Mouse (Mus musculus) hindbrain, embryonic 14.5 days (tissue): ENCODE measurements around the gene Dpf3. TPM values are rescaled to one million over a fixed set of nuclear protein-coding genes. Genes with fewer than 3 reads are reported as not detected.

Source experiments
- ATAC-seq: fragments of 200-750 bp; cut with Nextera tagmentation; 2 replicates; pipeline ENCODE4 v1.8.0; 2017; ENCODE audit warnings: moderate number of reproducible peaks, mild to moderate bottlenecking, moderate TSS enrichment, moderate library complexity; ENCODE audit not compliant: low FRiP score
- DNase-seq: peaks from one replicate; pipeline ENCODE4 v3.0.0-alpha.2; 2015; ENCODE audit warnings: low spot score
- H3K27ac ChIP-seq: fragments of 300-500 bp; sonication (generic); 2 replicates; pipeline ENCODE4 v1.5.1; 2014; ENCODE audit warnings: mild to moderate bottlenecking, moderate library complexity
- H3K27me3 ChIP-seq: fragments of 300-500 bp; sonication (generic); 2 replicates; pipeline ENCODE4 v1.6.1; 2014; ENCODE audit warnings: mild to moderate bottlenecking, low read length, mixed read lengths; ENCODE audit not compliant: control insufficient read depth, insufficient read depth
- H3K36me3 ChIP-seq: fragments of 300-500 bp; sonication (generic); replicated peaks from 2 replicates; pipeline ENCODE4 v1.6.1; 2014; ENCODE audit not compliant: control insufficient read depth, insufficient read depth
- H3K4me1 ChIP-seq: fragments of 300-500 bp; sonication (generic); replicated peaks from 2 replicates; pipeline ENCODE4 v1.6.1; 2014; ENCODE audit warnings: antibody characterized with exemption, low read length, mixed read lengths; ENCODE audit not compliant: control insufficient read depth, insufficient read depth
- H3K4me2 ChIP-seq: fragments of 300-500 bp; sonication (generic); replicated peaks from 2 replicates; pipeline ENCODE4 v1.6.1; 2014; ENCODE audit warnings: mild to moderate bottlenecking, moderate library complexity
- H3K4me3 ChIP-seq: fragments of 300-500 bp; sonication (generic); replicated peaks from 2 replicates; pipeline ENCODE4 v1.5.1; 2014; ENCODE audit warnings: mild to moderate bottlenecking, low read length
- H3K9ac ChIP-seq: fragments of 300-500 bp; sonication (generic); 2 replicates; pipeline ENCODE4 v1.6.1; 2014
- H3K9me3 ChIP-seq: fragments of 300-500 bp; sonication (generic); 2 replicates; pipeline ENCODE4 v1.6.1; 2016; ENCODE audit warnings: low read length; ENCODE audit not compliant: control insufficient read depth
- WGBS: fragments of 180-500 bp; shearing (Covaris S2); extraction: QIAGEN DNeasy Blood & Tissue Kit; methylation state at CpG from one replicate; pipeline ENCODE4 v1.1.7; 2014; 5-methylcytosine and 5-hydroxymethylcytosine counted together
- polyA plus RNA-seq: library from polyadenylated mRNA; unstranded; fragments of >200 nt; fragmentation: Nextera tagmentation; extraction: Ambion mirVana; gene quantifications from 2 replicates; pipeline ENCODE4 v1.2.1, GENCODE M21; 2014

Gene Dpf3
- polyA plus RNA-seq, result 23.9 TPM in 2 replicates

- H3K4me3 ChIP-seq, result peak within 1 kb of the TSS; percentile 75
- ATAC-seq, result peak; percentile 93
- H3K9me3 ChIP-seq, result no peaks in the 10 kb centered on the region
- DNase-seq, result peak; percentile 93
- peaks cover 22% of the 10 kb centered on the region for H3K4me1 ChIP-seq
- WGBS, result under 1% methylated on average over 31 of the region's 31 CpGs
- no peaks in the 10 kb centered on the region for H3K27me3 ChIP-seq
- peak within 1 kb of the TSS; percentile 73 for H3K9ac ChIP-seq
- peak within 1 kb of the TSS; percentile 95 for H3K4me2 ChIP-seq
- no peaks in the 10 kb centered on the region for H3K36me3 ChIP-seq
- H3K27ac ChIP-seq, result peak within 1 kb of the TSS; percentile 89
Measured at GRCm38 (mm10) chr12:83487476-83487991, at the start of gene Dpf3. TSS of gene Dpf3 (minus strand) at chr12:83487716.

- no peak overlapping the region for H3K9ac ChIP-seq
- no peaks in the 10 kb centered on the region for H3K27me3 ChIP-seq
- no peaks in the 10 kb centered on the region for H3K9me3 ChIP-seq
- no peaks in the 10 kb centered on the region for H3K4me1 ChIP-seq
- H3K4me3 ChIP-seq, result no peak overlapping the region
- H3K36me3 ChIP-seq, result peaks cover 70% of the 10 kb centered on the region
- H3K4me2 ChIP-seq, result no peak overlapping the region
- ATAC-seq (peak; percentile 73), DNase-seq (peak; percentile 68)
- no peak overlapping the region for H3K27ac ChIP-seq
- WGBS, result 39% methylated on average over 9 of the region's 9 CpGs
Measured at GRCm38 (mm10) chr12:83536039-83536438, 48.5 kb upstream of the Dpf3 start.

- no peak overlapping the region for H3K4me3 ChIP-seq
- no peak overlapping the region for H3K9ac ChIP-seq
- no peak overlapping the region for H3K4me2 ChIP-seq
- WGBS, result 86% methylated on average over 11 of the region's 11 CpGs
- no peaks in the 10 kb centered on the region for H3K9me3 ChIP-seq
- no peaks in the 10 kb centered on the region for H3K4me1 ChIP-seq
- DNase-seq (no peak), ATAC-seq (no peak)
- H3K27me3 ChIP-seq, result no peaks in the 10 kb centered on the region
- H3K27ac ChIP-seq, result no peak overlapping the region
- H3K36me3 ChIP-seq, result peaks cover 70% of the 10 kb centered on the region
Measured at GRCm38 (mm10) chr12:83535428-83535827, 47.9 kb upstream of the Dpf3 start.

GRCm38 (mm10) chr12:83534190-83534589 lies 46.7 kb upstream of the Dpf3 start:
- peaks cover 63% of the 10 kb centered on the region for H3K36me3 ChIP-seq
- WGBS, result 84% methylated on average over 3 of the region's 3 CpGs

GRCm38 (mm10) chr12:83532966-83533365 lies 45.5 kb upstream of the Dpf3 start:
- Histone ChIP-seq H3K27me3 (no peaks in the 10 kb centered on the region), H3K9ac (no peak overlapping the region), H3K9me3 (no peaks in the 10 kb centered on the region), H3K4me2 (no peak overlapping the region), H3K4me3 (no peak overlapping the region), H3K27ac (no peak overlapping the region), H3K36me3 (peaks cover 63% of the 10 kb centered on the region), H3K4me1 (no peaks in the 10 kb centered on the region)
- no peak for ATAC-seq
- WGBS, result 86% methylated on average over 3 of the region's 3 CpGs
- no peak for DNase-seq

More at GRCm38 (mm10) chr12:83534190-83534589, 46.7 kb upstream of the Dpf3 start:
- no peaks in the 10 kb centered on the region for H3K27me3 ChIP-seq
- H3K9ac ChIP-seq, result no peak overlapping the region
- DNase-seq (no peak), ATAC-seq (no peak)
- H3K4me1 ChIP-seq, result no peaks in the 10 kb centered on the region
- no peak overlapping the region for H3K4me3 ChIP-seq
- no peak overlapping the region for H3K4me2 ChIP-seq
- H3K27ac ChIP-seq, result no peak overlapping the region
- H3K9me3 ChIP-seq, result no peaks in the 10 kb centered on the region

- 92% methylated on average over 6 of the region's 6 CpGs for WGBS
- no peak overlapping the region for H3K4me2 ChIP-seq
- H3K27ac ChIP-seq, result no peak overlapping the region
- ATAC-seq (no peak), DNase-seq (no peak)
- H3K9ac ChIP-seq, result no peak overlapping the region
- H3K4me1 ChIP-seq, result no peaks in the 10 kb centered on the region
- no peaks in the 10 kb centered on the region for H3K27me3 ChIP-seq
- H3K4me3 ChIP-seq, result no peak overlapping the region
- peaks cover 63% of the 10 kb centered on the region for H3K36me3 ChIP-seq
- no peaks in the 10 kb centered on the region for H3K9me3 ChIP-seq
Measured at GRCm38 (mm10) chr12:83531992-83532391, 44.5 kb upstream of the Dpf3 start.

GRCm38 (mm10) chr12:83528665-83529064 lies 41.1 kb upstream of the Dpf3 start:
- H3K27me3 ChIP-seq, result no peaks in the 10 kb centered on the region
- ATAC-seq, result no peak
- no peak for DNase-seq

GRCm38 (mm10) chr12:83527816-83528215 lies 40.3 kb upstream of the Dpf3 start:
- peaks cover 4% of the 10 kb centered on the region; the same call in 1 of the 2 replicates for H3K4me1 ChIP-seq
- H3K27ac ChIP-seq, result no peak overlapping the region
- DNase-seq (no peak), ATAC-seq (no peak)
- no peak overlapping the region for H3K4me2 ChIP-seq
- H3K4me3 ChIP-seq, result no peak overlapping the region
- H3K9ac ChIP-seq, result no peak overlapping the region
- 65% methylated on average over 6 of the region's 6 CpGs for WGBS
- H3K27me3 ChIP-seq, result no peaks in the 10 kb centered on the region
- no peaks in the 10 kb centered on the region for H3K9me3 ChIP-seq
- H3K36me3 ChIP-seq, result peaks cover 50% of the 10 kb centered on the region

More at GRCm38 (mm10) chr12:83528665-83529064, 41.1 kb upstream of the Dpf3 start:
- no peak overlapping the region for H3K4me3 ChIP-seq
- no peak overlapping the region for H3K9ac ChIP-seq
- H3K27ac ChIP-seq, result no peak overlapping the region
- WGBS, result 92% methylated on average over 5 of the region's 5 CpGs
- peaks cover 55% of the 10 kb centered on the region for H3K36me3 ChIP-seq
- no peaks in the 10 kb centered on the region for H3K9me3 ChIP-seq
- no peak overlapping the region for H3K4me2 ChIP-seq
- H3K4me1 ChIP-seq, result no peaks in the 10 kb centered on the region

GRCm38 (mm10) chr12:83525822-83526544 lies 38.5 kb upstream of the Dpf3 start:
- ATAC-seq, result no peak
- WGBS, result 89% methylated on average over 18 of the region's 18 CpGs

More at GRCm38 (mm10) chr12:83525822-83526544, 38.5 kb upstream of the Dpf3 start:
- Histone ChIP-seq H3K4me1 (peaks cover 13% of the 10 kb centered on the region), H3K9me3 (no peaks in the 10 kb centered on the region), H3K9ac (no peak overlapping the region), H3K4me2 (no peak overlapping the region), H3K36me3 (peaks cover 33% of the 10 kb centered on the region; the same call in 1 of the 2 replicates), H3K27me3 (no peaks in the 10 kb centered on the region), H3K4me3 (no peak overlapping the region), H3K27ac (no peak overlapping the region)
- DNase-seq, result no peak
